ENCODE assay signal across 16 mouse cellular contexts in genomic region chr2:152782656-152783055, GRCm38 (mm10). TPM values are rescaled to one million over a fixed set of nuclear protein-coding genes. Genes with fewer than 3 reads are reported as not detected.
DNase-seq lines count a peak whose midpoint lies in the region; ATAC-seq and TF ChIP-seq lines count a peak whose summit lies in the region.
"Had no signal": no experiment of that assay in that cellular context is flagged by ENCODE, and none has a peak within 500 bp of the region (broad histone marks: within the 10 kb centered on the region; RNA-seq: fewer than 3 reads in every experiment).

No protein-coding gene starts in this region.

- TF ChIP-seq CTCF in layer of hippocampus, adult 2 months (conservative IDR thresholded peaks at IDR 0.05) = no peak

- H3K4me3 ChIP-seq in layer of hippocampus, adult 2 months = no peak overlapping the region
- H3K4me3 ChIP-seq: embryonic facial prominence, embryonic 13.5 days; midbrain, embryonic 12.5 days; stomach, embryonic 15.5 days had no signal

- peak overlapping the region; percentile 98 for H3K27ac ChIP-seq in layer of hippocampus, adult 2 months
- H3K27ac ChIP-seq: embryonic facial prominence, embryonic 13.5 days; midbrain, embryonic 12.5 days; stomach, embryonic 15.5 days had no signal

- peak; percentile 84 to 88 for DNase-seq in adrenal gland, adult (ENCODE audit: inconsistent age in 2 of 2, low spot score in 1 of 2)
- DNase-seq in adrenal gland, postnatal 4 days (ENCODE audit: low spot score in 2 of 2) = no peak
- DNase-seq in layer of hippocampus, adult 2 months (ENCODE audit: low spot score in 2 of 2) = no peak
- no peak for DNase-seq in layer of hippocampus, postnatal 14 days (ENCODE audit: low spot score in 2 of 2)
- peak; percentile 67 for DNase-seq in 416B (ENCODE audit: low read depth)
- DNase-seq in adrenal gland, postnatal 36 days = peak; percentile 76 to 84
- DNase-seq in frontal cortex, postnatal 14 days (ENCODE audit: low spot score in 2 of 2) = no peak
- DNase-seq: cerebellum, adult 11 months; heart, postnatal 4 days; right cerebral cortex, adult 18-20 months; spleen, adult 18-20 months; thymus, postnatal 25 days had no signal

- no peak for ATAC-seq in granulocyte monocyte progenitor cell, adult 5-6 weeks (replicated peaks; ENCODE audit: poor library complexity, severe bottlenecking)

RNA-seq across cellular contexts. Expression of gene Cox4i2, which starts 28.7 kb away (rescaled TPM):
- total RNA-seq in adrenal gland, postnatal 4 days (2021) = 1 to 10 TPM; 4.2 to 4.9 TPM
- total RNA-seq in layer of hippocampus, adult 2 months (2021) = 1 to 10 TPM; 1.4 to 1.6 TPM
- 1 to 10 TPM; 2.9 to 3.6 TPM for total RNA-seq in layer of hippocampus, postnatal 14 days (2021)
- total RNA-seq in adrenal gland, postnatal 36 days (2021) = 1 to 10 TPM; 3.0 to 4.0 TPM
- total RNA-seq in granulocyte monocyte progenitor cell, adult 5-6 weeks (2014; fragmentation: Nextera tagmentation) = 6.8 and 13.0 TPM in 2 replicates
- 6.0 TPM in 1 of 2 replicates, not detected in the other for total RNA-seq in granulocyte monocyte progenitor cell, adult 5-6 weeks (2017)

RNA-seq across cellular contexts. Expression of gene Id1, which starts 46.6 kb away (rescaled TPM):
- 100 to 1,000 TPM; 103 to 129 TPM for total RNA-seq in adrenal gland, postnatal 4 days (2021)
- total RNA-seq in layer of hippocampus, adult 2 months (2021) = 10 to 100 TPM; 23.5 to 25.4 TPM
- 10 to 100 TPM; 32.9 to 35.8 TPM for total RNA-seq in layer of hippocampus, postnatal 14 days (2021)
- 100 to 1,000 TPM in 1 of 2 experiments, 10 to 100 TPM in 1; 68.4 to 105 TPM for total RNA-seq in adrenal gland, postnatal 36 days (2021)
- total RNA-seq in granulocyte monocyte progenitor cell, adult 5-6 weeks (2014; fragmentation: Nextera tagmentation) = 5.5 and 7.6 TPM in 2 replicates
- 5.0 and 6.6 TPM in 2 replicates for total RNA-seq in granulocyte monocyte progenitor cell, adult 5-6 weeks (2017)

RNA-seq across cellular contexts. Expression of gene Bcl2l1, which starts 48.9 kb away (rescaled TPM):
- total RNA-seq in adrenal gland, postnatal 4 days (2021) = 10 to 100 TPM; 63.5 to 64.6 TPM
- total RNA-seq in layer of hippocampus, adult 2 months (2021) = 100 to 1,000 TPM; 129 to 134 TPM
- total RNA-seq in layer of hippocampus, postnatal 14 days (2021) = 100 to 1,000 TPM; 124 to 128 TPM
- total RNA-seq in adrenal gland, postnatal 36 days (2021) = 10 to 100 TPM; 58.2 to 93.9 TPM
- total RNA-seq in granulocyte monocyte progenitor cell, adult 5-6 weeks (2014; fragmentation: Nextera tagmentation) = 13.2 and 27.8 TPM in 2 replicates
- 10.3 and 25.2 TPM in 2 replicates for total RNA-seq in granulocyte monocyte progenitor cell, adult 5-6 weeks (2017)

Comparison
In these comparisons a context has a peak if more than half of its experiments do, and no peak if none do; other contexts are left out.
1. DNase-seq: peak in adrenal gland, adult (2 of 2), 416B (single experiment) and adrenal gland, postnatal 36 days (2 of 2); none in adrenal gland, postnatal 4 days (0 of 2), layer of hippocampus, adult 2 months (0 of 2), layer of hippocampus, postnatal 14 days (0 of 2) and frontal cortex, postnatal 14 days (0 of 2).